Mouse (Mus musculus): ENCODE data around the gene Lbhd1. TPM values are rescaled to one million over a fixed set of nuclear protein-coding genes. Genes with fewer than 3 reads are reported as not detected.
A peak's percentile ranks its signal among the peaks of the same experiment; 100 is the strongest.
"Not testable (repeated sequence)": the region's sequence is repeated elsewhere in the genome, so short reads cannot be mapped to it uniquely, and the experiment has no call there.

Gene Lbhd1
- polyA plus RNA-seq (2014; fragmentation: Nextera tagmentation; extraction: Ambion mirVana) = 133 and 147 TPM in 2 replicates

- no peaks in the 10 kb centered on the region for H3K36me3 ChIP-seq (ENCODE audit: control insufficient read depth, insufficient read depth, low read length)
- 69% methylated on average over 3 of the region's 3 CpGs for WGBS
Measured at GRCm38 (mm10) chr19:8883616-8884015, at the start of gene Lbhd1, which contains the start of gene Gm49403. Gene Lbhd1, plus strand, starts transcription at chr19:8883732. Gene Gm49403, plus strand, starts transcription at chr19:8883930.

GRCm38 (mm10) chr19:8836327-8836726, 47.2 kb upstream of the Lbhd1 start:
- not testable (repeated sequence) for H3K27ac ChIP-seq (ENCODE audit: low read depth, low read length); ATAC-seq (replicated peaks; ENCODE audit: low FRiP score); H3K27me3 ChIP-seq (replicated peaks; ENCODE audit: control insufficient read depth, insufficient read depth, low read length); H3K4me2 ChIP-seq; H3K9ac ChIP-seq (ENCODE audit: low read depth, low read length); DNase-seq (ENCODE audit: low spot score); H3K9me3 ChIP-seq (ENCODE audit: control insufficient read depth, low read length); H3K4me3 ChIP-seq (ENCODE audit: low read depth, low read length)
- H3K36me3 ChIP-seq (ENCODE audit: control insufficient read depth, insufficient read depth, low read length) = peaks cover 34% of the 10 kb centered on the region
- WGBS = 96% methylated on average over 10 of the region's 10 CpGs
- H3K4me1 ChIP-seq (replicated peaks; ENCODE audit: control insufficient read depth, insufficient read depth, low read length) = peaks cover 33% of the 10 kb centered on the region

More at GRCm38 (mm10) chr19:8883616-8884015, at the start of gene Lbhd1, which contains the start of gene Gm49403:
- Histone ChIP-seq H3K4me2 (no peak within 1 kb of the TSS), H3K9ac (ENCODE audit: low read depth, low read length) (no peak within 1 kb of the TSS), H3K27ac (ENCODE audit: low read depth, low read length) (no peak within 1 kb of the TSS), H3K4me3 (ENCODE audit: low read depth, low read length) (no peak within 1 kb of the TSS), H3K27me3 (replicated peaks; ENCODE audit: control insufficient read depth, insufficient read depth, low read length) (no peaks in the 10 kb centered on the region), H3K4me1 (replicated peaks; ENCODE audit: control insufficient read depth, insufficient read depth, low read length) (peaks cover 12% of the 10 kb centered on the region), H3K9me3 (ENCODE audit: control insufficient read depth, low read length) (no peaks in the 10 kb centered on the region)
- DNase-seq (ENCODE audit: low spot score) (no peak), ATAC-seq (replicated peaks; ENCODE audit: low FRiP score) (no peak)

- Histone ChIP-seq H3K4me2 (peak within 1 kb of the TSS; percentile 99), H3K9ac (ENCODE audit: low read depth, low read length) (peak within 1 kb of the TSS; percentile 93), H3K9me3 (ENCODE audit: control insufficient read depth, low read length) (no peaks in the 10 kb centered on the region), H3K4me3 (ENCODE audit: low read depth, low read length) (peak within 1 kb of the TSS; percentile 54), H3K4me1 (replicated peaks; ENCODE audit: control insufficient read depth, insufficient read depth, low read length) (peaks cover 33% of the 10 kb centered on the region), H3K27me3 (replicated peaks; ENCODE audit: control insufficient read depth, insufficient read depth, low read length) (no peaks in the 10 kb centered on the region), H3K36me3 (ENCODE audit: control insufficient read depth, insufficient read depth, low read length) (peaks cover 24% of the 10 kb centered on the region), H3K27ac (ENCODE audit: low read depth, low read length) (peak within 1 kb of the TSS; percentile 95)
- ATAC-seq (replicated peaks; ENCODE audit: low FRiP score) (peak; percentile 74), DNase-seq (ENCODE audit: low spot score) (peak; percentile 87)
- 2% methylated on average over 38 of the region's 38 CpGs for WGBS
Measured at GRCm38 (mm10) chr19:8837251-8837791, 46.2 kb upstream of the Lbhd1 start, which contains the start of gene Bscl2. Gene Bscl2, plus strand, starts transcription at chr19:8837467.

GRCm38 (mm10) chr19:8838041-8838730, 45.3 kb upstream of the Lbhd1 start:
- WGBS = 26% methylated on average over 15 of the region's 15 CpGs
- Histone ChIP-seq H3K36me3 (ENCODE audit: control insufficient read depth, insufficient read depth, low read length) (peaks cover 18% of the 10 kb centered on the region), H3K9ac (ENCODE audit: low read depth, low read length) (peak overlapping the region; percentile 93), H3K9me3 (ENCODE audit: control insufficient read depth, low read length) (no peaks in the 10 kb centered on the region), H3K4me1 (replicated peaks; ENCODE audit: control insufficient read depth, insufficient read depth, low read length) (peaks cover 33% of the 10 kb centered on the region), H3K27ac (ENCODE audit: low read depth, low read length) (peak overlapping the region; percentile 95), H3K4me3 (ENCODE audit: low read depth, low read length) (peak overlapping the region; percentile 54), H3K27me3 (replicated peaks; ENCODE audit: control insufficient read depth, insufficient read depth, low read length) (no peaks in the 10 kb centered on the region), H3K4me2 (peak overlapping the region; percentile 99)
- DNase-seq (ENCODE audit: low spot score) = no peak
- ATAC-seq (replicated peaks; ENCODE audit: low FRiP score) = peak; percentile 11; the same call in 1 of the 2 replicates

GRCm38 (mm10) chr19:8839103-8839907, 44.2 kb upstream of the Lbhd1 start, which contains the start of gene Gng3:
Gene Gng3, minus strand, starts transcription at chr19:8839194.
- H3K27me3 ChIP-seq (replicated peaks; ENCODE audit: control insufficient read depth, insufficient read depth, low read length) = no peaks in the 10 kb centered on the region
- DNase-seq (ENCODE audit: low spot score) = no peak

GRCm38 (mm10) chr19:8839908-8840791, 43.4 kb upstream of the Lbhd1 start:
- DNase-seq (ENCODE audit: low spot score) = peak; percentile 74
- Histone ChIP-seq H3K9me3 (ENCODE audit: control insufficient read depth, low read length) (no peaks in the 10 kb centered on the region), H3K9ac (ENCODE audit: low read depth, low read length) (peak overlapping the region; percentile 74), H3K4me1 (replicated peaks; ENCODE audit: control insufficient read depth, insufficient read depth, low read length) (peaks cover 33% of the 10 kb centered on the region), H3K27ac (ENCODE audit: low read depth, low read length) (0 out of 2 replicates have a peak overlapping the region, but pooled peaks have one; percentile 46), H3K4me2 (peak overlapping the region; percentile 75), H3K27me3 (replicated peaks; ENCODE audit: control insufficient read depth, insufficient read depth, low read length) (no peaks in the 10 kb centered on the region), H3K36me3 (ENCODE audit: control insufficient read depth, insufficient read depth, low read length) (peaks cover 4% of the 10 kb centered on the region; the same call in 1 of the 2 replicates), H3K4me3 (ENCODE audit: low read depth, low read length) (peak overlapping the region; percentile 65)
- 24% methylated on average over 29 of the region's 29 CpGs for WGBS
- peak; percentile 76 for ATAC-seq (replicated peaks; ENCODE audit: low FRiP score)

More at GRCm38 (mm10) chr19:8839103-8839907, 44.2 kb upstream of the Lbhd1 start, which contains the start of gene Gng3:
- peak within 1 kb of the TSS; percentile 99 for H3K4me2 ChIP-seq
- H3K36me3 ChIP-seq (ENCODE audit: control insufficient read depth, insufficient read depth, low read length) = peaks cover 11% of the 10 kb centered on the region
- ATAC-seq (replicated peaks; ENCODE audit: low FRiP score) = no peak
- no peaks in the 10 kb centered on the region for H3K9me3 ChIP-seq (ENCODE audit: control insufficient read depth, low read length)
- peak within 1 kb of the TSS; percentile 65 for H3K4me3 ChIP-seq (ENCODE audit: low read depth, low read length)
- WGBS = 61% methylated on average over 11 of the region's 11 CpGs
- H3K4me1 ChIP-seq (replicated peaks; ENCODE audit: control insufficient read depth, insufficient read depth, low read length) = peaks cover 33% of the 10 kb centered on the region
- H3K9ac ChIP-seq (ENCODE audit: low read depth, low read length) = peak within 1 kb of the TSS; percentile 93
- H3K27ac ChIP-seq (ENCODE audit: low read depth, low read length) = peak within 1 kb of the TSS; percentile 95

- no peaks in the 10 kb centered on the region for H3K36me3 ChIP-seq (ENCODE audit: control insufficient read depth, insufficient read depth, low read length)
- no peak overlapping the region for H3K27ac ChIP-seq (ENCODE audit: low read depth, low read length)
- DNase-seq (ENCODE audit: low spot score) (no peak), ATAC-seq (replicated peaks; ENCODE audit: low FRiP score) (no peak)
- H3K4me3 ChIP-seq (ENCODE audit: low read depth, low read length) = peak overlapping the region; percentile 65
- H3K27me3 ChIP-seq (replicated peaks; ENCODE audit: control insufficient read depth, insufficient read depth, low read length) = no peaks in the 10 kb centered on the region
- H3K4me2 ChIP-seq = peak overlapping the region; percentile 75
- 81% methylated on average over 7 of the region's 7 CpGs for WGBS
- peaks cover 33% of the 10 kb centered on the region for H3K4me1 ChIP-seq (replicated peaks; ENCODE audit: control insufficient read depth, insufficient read depth, low read length)
- H3K9me3 ChIP-seq (ENCODE audit: control insufficient read depth, low read length) = no peaks in the 10 kb centered on the region
- peak overlapping the region; percentile 74 for H3K9ac ChIP-seq (ENCODE audit: low read depth, low read length)
Measured at GRCm38 (mm10) chr19:8841012-8841411, 42.5 kb upstream of the Lbhd1 start.

Data from liver, embryonic 11.5 days (tissue).